Mouse (Mus musculus): ENCODE measurements around the gene Chst14. TPM values are rescaled to one million over a fixed set of nuclear protein-coding genes. Genes with fewer than 3 reads are reported as not detected.

Chst14 gene
- total and polyA plus RNA-seq, 3 experiments, result 1.2 to 4.9 (median 2.5) TPM

GRCm38 (mm10) chr2:118910605-118911278, 15.6 kb upstream of the Chst14 start:
- no peak for TF ChIP-seq POLR2AphosphoS5 (IDR thresholded peaks at IDR 0.05; ENCODE audit: insufficient replicate concordance, low read depth, low read length)
- no peak for TF ChIP-seq CTCF (IDR thresholded peaks at IDR 0.05; ENCODE audit: low read depth, low read length)
- no peak for TF ChIP-seq GATA2 (IDR thresholded peaks at IDR 0.05; ENCODE audit: borderline replicate concordance, low read depth, low read length)
- no peak for TF ChIP-seq TAL1 (conservative IDR thresholded peaks at IDR 0.05; ENCODE audit: low read depth, low read length)
- TF ChIP-seq GATA1 (IDR thresholded peaks at IDR 0.05; ENCODE audit: borderline replicate concordance, low read length), result no peak
- ATAC-seq (ENCODE audit: extremely low read depth, insufficient number of reproducible peaks, low FRiP score, poor library complexity, severe bottlenecking) (no peak), DNase-seq (ENCODE audit: low spot score) (no peak)
- no peaks in the 10 kb centered on the region for H3K9me3 ChIP-seq (replicated peaks)
- H3K27me3 ChIP-seq (ENCODE audit: insufficient read depth, low read length), result no peaks in the 10 kb centered on the region
- H3K36me3 ChIP-seq (replicated peaks), result peaks cover 92% of the 10 kb centered on the region
- peaks cover 85% of the 10 kb centered on the region for H3K4me1 ChIP-seq (ENCODE audit: insufficient read depth, low read depth, low read length)
- H3K4me3 ChIP-seq (ENCODE audit: low read depth, low read length), result no peak overlapping the region

- Histone ChIP-seq H3K4me1 (ENCODE audit: insufficient read depth, low read depth, low read length) (peaks cover 85% of the 10 kb centered on the region), H3K4me3 (ENCODE audit: low read depth, low read length) (no peak overlapping the region), H3K36me3 (replicated peaks) (peaks cover 95% of the 10 kb centered on the region), H3K27me3 (ENCODE audit: insufficient read depth, low read length) (no peaks in the 10 kb centered on the region), H3K9me3 (replicated peaks) (no peaks in the 10 kb centered on the region)
- DNase-seq (ENCODE audit: low spot score) (no peak), ATAC-seq (ENCODE audit: extremely low read depth, insufficient number of reproducible peaks, low FRiP score, poor library complexity, severe bottlenecking) (no peak)
- no peak for TF ChIP-seq GATA1 (IDR thresholded peaks at IDR 0.05; ENCODE audit: borderline replicate concordance, low read length)
- no peak for TF ChIP-seq CTCF (IDR thresholded peaks at IDR 0.05; ENCODE audit: low read depth, low read length)
- TF ChIP-seq POLR2AphosphoS5 (IDR thresholded peaks at IDR 0.05; ENCODE audit: insufficient replicate concordance, low read depth, low read length), result no peak
- TF ChIP-seq GATA2 (IDR thresholded peaks at IDR 0.05; ENCODE audit: borderline replicate concordance, low read depth, low read length), result no peak
- TF ChIP-seq TAL1 (conservative IDR thresholded peaks at IDR 0.05; ENCODE audit: low read depth, low read length), result no peak
Observed at GRCm38 (mm10) chr2:118912706-118913105, 13.6 kb upstream of the Chst14 start.

GRCm38 (mm10) chr2:118913551-118914276, 12.6 kb upstream of the Chst14 start:
- H3K36me3 ChIP-seq (replicated peaks), result peaks cover 97% of the 10 kb centered on the region
- H3K27me3 ChIP-seq (ENCODE audit: insufficient read depth, low read length), result no peaks in the 10 kb centered on the region
- H3K4me3 ChIP-seq (ENCODE audit: low read depth, low read length), result no peak overlapping the region
- H3K4me1 ChIP-seq (ENCODE audit: insufficient read depth, low read depth, low read length), result peaks cover 85% of the 10 kb centered on the region
- DNase-seq (ENCODE audit: low spot score) (no peak), ATAC-seq (ENCODE audit: extremely low read depth, insufficient number of reproducible peaks, low FRiP score, poor library complexity, severe bottlenecking) (no peak)
- TF ChIP-seq GATA2 (IDR thresholded peaks at IDR 0.05; ENCODE audit: borderline replicate concordance, low read depth, low read length), result no peak
- no peak for TF ChIP-seq GATA1 (IDR thresholded peaks at IDR 0.05; ENCODE audit: borderline replicate concordance, low read length)
- no peak for TF ChIP-seq CTCF (IDR thresholded peaks at IDR 0.05; ENCODE audit: low read depth, low read length)
- TF ChIP-seq POLR2AphosphoS5 (IDR thresholded peaks at IDR 0.05; ENCODE audit: insufficient replicate concordance, low read depth, low read length), result no peak
- TF ChIP-seq TAL1 (conservative IDR thresholded peaks at IDR 0.05; ENCODE audit: low read depth, low read length), result no peak
- no peaks in the 10 kb centered on the region for H3K9me3 ChIP-seq (replicated peaks)

GRCm38 (mm10) chr2:118914685-118915084, 11.6 kb upstream of the Chst14 start:
- TF ChIP-seq GATA2 (IDR thresholded peaks at IDR 0.05; ENCODE audit: borderline replicate concordance, low read depth, low read length) (no peak), POLR2AphosphoS5 (IDR thresholded peaks at IDR 0.05; ENCODE audit: insufficient replicate concordance, low read depth, low read length) (no peak), GATA1 (IDR thresholded peaks at IDR 0.05; ENCODE audit: borderline replicate concordance, low read length) (no peak), CTCF (IDR thresholded peaks at IDR 0.05; ENCODE audit: low read depth, low read length) (no peak), TAL1 (conservative IDR thresholded peaks at IDR 0.05; ENCODE audit: low read depth, low read length) (no peak)
- Histone ChIP-seq H3K4me1 (ENCODE audit: insufficient read depth, low read depth, low read length) (peaks cover 80% of the 10 kb centered on the region), H3K36me3 (replicated peaks) (peaks cover 99% of the 10 kb centered on the region), H3K4me3 (ENCODE audit: low read depth, low read length) (no peak overlapping the region), H3K27me3 (ENCODE audit: insufficient read depth, low read length) (no peaks in the 10 kb centered on the region), H3K9me3 (replicated peaks) (no peaks in the 10 kb centered on the region)
- no peak for ATAC-seq (ENCODE audit: extremely low read depth, insufficient number of reproducible peaks, low FRiP score, poor library complexity, severe bottlenecking)
- no peak for DNase-seq (ENCODE audit: low spot score)

- no peak for TF ChIP-seq CTCF (IDR thresholded peaks at IDR 0.05; ENCODE audit: low read depth, low read length)
- TF ChIP-seq GATA2 (IDR thresholded peaks at IDR 0.05; ENCODE audit: borderline replicate concordance, low read depth, low read length), result no peak
- TF ChIP-seq TAL1 (conservative IDR thresholded peaks at IDR 0.05; ENCODE audit: low read depth, low read length), result no peak
- TF ChIP-seq GATA1 (IDR thresholded peaks at IDR 0.05; ENCODE audit: borderline replicate concordance, low read length), result no peak
- TF ChIP-seq POLR2AphosphoS5 (IDR thresholded peaks at IDR 0.05; ENCODE audit: insufficient replicate concordance, low read depth, low read length), result no peak
- DNase-seq (ENCODE audit: low spot score), result no peak
- peaks cover 100% of the 10 kb centered on the region for H3K36me3 ChIP-seq (replicated peaks)
Observed at GRCm38 (mm10) chr2:118916436-118916835, 9.9 kb upstream of the Chst14 start.

GRCm38 (mm10) chr2:118918543-118918942, 7.8 kb upstream of the Chst14 start:
- TF ChIP-seq CTCF (IDR thresholded peaks at IDR 0.05; ENCODE audit: low read depth, low read length), result no peak
- TF ChIP-seq TAL1 (conservative IDR thresholded peaks at IDR 0.05; ENCODE audit: low read depth, low read length), result no peak
- no peak for TF ChIP-seq GATA2 (IDR thresholded peaks at IDR 0.05; ENCODE audit: borderline replicate concordance, low read depth, low read length)
- TF ChIP-seq GATA1 (IDR thresholded peaks at IDR 0.05; ENCODE audit: borderline replicate concordance, low read length), result no peak
- TF ChIP-seq POLR2AphosphoS5 (IDR thresholded peaks at IDR 0.05; ENCODE audit: insufficient replicate concordance, low read depth, low read length), result no peak
- Histone ChIP-seq H3K36me3 (replicated peaks) (peaks cover 100% of the 10 kb centered on the region), H3K27me3 (ENCODE audit: insufficient read depth, low read length) (no peaks in the 10 kb centered on the region), H3K4me3 (ENCODE audit: low read depth, low read length) (no peak overlapping the region), H3K9me3 (replicated peaks) (no peaks in the 10 kb centered on the region), H3K4me1 (ENCODE audit: insufficient read depth, low read depth, low read length) (peaks cover 58% of the 10 kb centered on the region)
- no peak for ATAC-seq (ENCODE audit: extremely low read depth, insufficient number of reproducible peaks, low FRiP score, poor library complexity, severe bottlenecking)
- DNase-seq (ENCODE audit: low spot score), result no peak

More at GRCm38 (mm10) chr2:118916436-118916835, 9.9 kb upstream of the Chst14 start:
- no peaks in the 10 kb centered on the region for H3K9me3 ChIP-seq (replicated peaks)
- no peak for ATAC-seq (ENCODE audit: extremely low read depth, insufficient number of reproducible peaks, low FRiP score, poor library complexity, severe bottlenecking)
- no peak overlapping the region; the same call in 1 of the 2 replicates for H3K4me3 ChIP-seq (ENCODE audit: low read depth, low read length)
- H3K27me3 ChIP-seq (ENCODE audit: insufficient read depth, low read length), result no peaks in the 10 kb centered on the region
- peaks cover 66% of the 10 kb centered on the region for H3K4me1 ChIP-seq (ENCODE audit: insufficient read depth, low read depth, low read length)
